Mouse (Mus musculus) heart, embryonic 11.5 days (tissue): ENCODE results near the gene Akap6. TPM values are rescaled to one million over a fixed set of nuclear protein-coding genes. Genes with fewer than 3 reads are reported as not detected.
"Not testable (repeated sequence)": the region's sequence is repeated elsewhere in the genome, so short reads cannot be mapped to it uniquely, and the experiment has no call there.

Source experiments
- ATAC-seq: fragments of 200-750 bp; cut with Nextera tagmentation; replicated peaks from 2 replicates; pipeline ENCODE4 v1.8.0; 2017; ENCODE audit warnings: moderate library complexity; ENCODE audit not compliant: insufficient number of reproducible peaks, low FRiP score, low TSS enrichment
- H3K27ac ChIP-seq: fragments of 300-500 bp; sonication (generic); 2 replicates; pipeline ENCODE4 v1.5.1; 2014; ENCODE audit warnings: mild to moderate bottlenecking, low read depth, low read length
- H3K27me3 ChIP-seq: fragments of 300-500 bp; sonication (generic); 2 replicates; pipeline ENCODE4 v1.6.1; 2014; ENCODE audit warnings: mild to moderate bottlenecking, low read length, mixed read lengths; ENCODE audit not compliant: control insufficient read depth, insufficient read depth
- H3K36me3 ChIP-seq: fragments of 300-500 bp; sonication (generic); 2 replicates; pipeline ENCODE4 v1.6.1; 2014; ENCODE audit warnings: mild to moderate bottlenecking, low read length, moderate library complexity, mixed read lengths; ENCODE audit not compliant: control insufficient read depth, insufficient read depth
- H3K4me1 ChIP-seq: fragments of 300-500 bp; sonication (generic); 2 replicates; pipeline ENCODE4 v1.6.1; 2014; ENCODE audit warnings: low read length; ENCODE audit not compliant: control insufficient read depth, insufficient read depth
- H3K4me2 ChIP-seq: fragments of 300-500 bp; sonication (generic); 2 replicates; pipeline ENCODE4 v1.6.1; 2014; ENCODE audit warnings: mild to moderate bottlenecking, moderate library complexity
- H3K4me3 ChIP-seq: fragments of 300-500 bp; sonication (generic); 2 replicates; pipeline ENCODE4 v1.5.1; 2014; ENCODE audit warnings: low read depth, low read length
- H3K9ac ChIP-seq: fragments of 300-500 bp; sonication (generic); 2 replicates; pipeline ENCODE4 v1.6.1; 2014; ENCODE audit warnings: mild to moderate bottlenecking, low read depth, low read length, moderate library complexity
- H3K9me3 ChIP-seq: fragments of 300-500 bp; sonication (generic); replicated peaks from 2 replicates; pipeline ENCODE4 v1.6.1; 2016; ENCODE audit warnings: low read length; ENCODE audit not compliant: control insufficient read depth
- WGBS: fragments of 180-500 bp; shearing (Covaris S2); extraction: QIAGEN DNeasy Blood & Tissue Kit; methylation state at CpG from one replicate; pipeline ENCODE4 v1.1.7; 2014; ENCODE audit not compliant: insufficient replicate concordance; 5-methylcytosine and 5-hydroxymethylcytosine counted together
- polyA plus RNA-seq: library from polyadenylated mRNA; unstranded; fragments of >200 nt; fragmentation: Nextera tagmentation; extraction: Ambion mirVana; gene quantifications from 2 replicates; pipeline ENCODE4 v1.2.1, GENCODE M21; 2014

Akap6 gene
- polyA plus RNA-seq, 1 experiment from 2014 or later, result 6.7 TPM

DNA sequence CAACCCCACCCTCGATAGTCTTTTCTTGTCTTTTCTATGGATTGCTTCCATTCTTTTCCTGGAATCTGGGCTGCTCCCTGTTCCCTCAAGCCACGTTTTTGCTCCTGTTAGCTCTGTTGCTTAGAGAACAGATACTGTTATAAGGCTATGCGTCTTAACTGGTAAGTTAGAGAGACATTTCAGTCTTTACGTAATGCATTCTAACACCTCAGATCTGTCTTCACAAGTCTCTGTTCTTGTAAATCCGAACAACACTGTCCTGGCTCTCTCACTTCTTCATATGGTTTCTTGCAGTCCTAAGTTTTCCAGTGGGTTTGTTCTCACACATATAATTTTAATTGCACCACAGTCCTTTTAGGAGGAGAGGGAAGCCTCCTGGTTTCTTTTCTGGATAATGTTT lies 20.5 kb downstream of the Akap6 start:
- no peak overlapping the region for H3K27ac ChIP-seq
- H3K36me3 ChIP-seq, result no peaks in the 10 kb centered on the region
- H3K9ac ChIP-seq, result no peak overlapping the region
- no peak overlapping the region for H3K4me3 ChIP-seq
- 79% methylated on average over 5 of the region's 5 CpGs for WGBS
- no peaks in the 10 kb centered on the region for H3K4me1 ChIP-seq
- no peaks in the 10 kb centered on the region for H3K9me3 ChIP-seq
- ATAC-seq, result no peak
- no peak overlapping the region for H3K4me2 ChIP-seq
- no peaks in the 10 kb centered on the region for H3K27me3 ChIP-seq

DNA sequence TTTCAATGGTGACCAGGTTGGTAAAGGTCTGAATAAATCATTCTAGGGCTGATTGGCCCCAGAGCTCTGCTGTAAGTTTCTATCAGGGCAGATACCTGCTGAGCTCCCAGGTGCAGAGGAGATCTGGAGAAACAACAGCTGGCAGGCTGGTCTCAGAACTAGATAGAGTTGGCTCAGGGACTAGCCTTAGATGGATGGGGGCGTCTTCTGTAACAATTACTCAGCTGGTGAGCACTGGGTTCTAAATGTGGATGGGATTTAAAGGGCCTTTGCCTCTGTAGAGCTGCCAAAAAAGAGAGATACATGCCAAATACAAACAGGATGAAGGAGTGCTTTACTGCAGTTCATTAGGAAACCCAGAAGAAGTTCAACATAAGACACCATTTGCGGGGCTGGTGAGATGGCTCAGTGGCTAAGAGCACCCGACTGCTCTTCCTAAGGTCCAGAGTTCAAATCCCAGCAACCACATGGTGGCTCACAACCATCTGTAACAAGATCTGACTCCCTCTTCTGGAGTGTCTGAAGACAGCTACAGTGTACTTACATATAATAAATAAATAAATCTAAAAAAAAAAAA lies 24.9 kb downstream of the Akap6 start:
- H3K4me1 ChIP-seq, H3K9ac ChIP-seq, H3K4me2 ChIP-seq, H3K4me3 ChIP-seq, H3K27ac ChIP-seq, ATAC-seq, H3K27me3 ChIP-seq, H3K9me3 ChIP-seq, H3K36me3 ChIP-seq: not testable (repeated sequence)
- 68% methylated on average over 3 of the region's 3 CpGs for WGBS

DNA sequence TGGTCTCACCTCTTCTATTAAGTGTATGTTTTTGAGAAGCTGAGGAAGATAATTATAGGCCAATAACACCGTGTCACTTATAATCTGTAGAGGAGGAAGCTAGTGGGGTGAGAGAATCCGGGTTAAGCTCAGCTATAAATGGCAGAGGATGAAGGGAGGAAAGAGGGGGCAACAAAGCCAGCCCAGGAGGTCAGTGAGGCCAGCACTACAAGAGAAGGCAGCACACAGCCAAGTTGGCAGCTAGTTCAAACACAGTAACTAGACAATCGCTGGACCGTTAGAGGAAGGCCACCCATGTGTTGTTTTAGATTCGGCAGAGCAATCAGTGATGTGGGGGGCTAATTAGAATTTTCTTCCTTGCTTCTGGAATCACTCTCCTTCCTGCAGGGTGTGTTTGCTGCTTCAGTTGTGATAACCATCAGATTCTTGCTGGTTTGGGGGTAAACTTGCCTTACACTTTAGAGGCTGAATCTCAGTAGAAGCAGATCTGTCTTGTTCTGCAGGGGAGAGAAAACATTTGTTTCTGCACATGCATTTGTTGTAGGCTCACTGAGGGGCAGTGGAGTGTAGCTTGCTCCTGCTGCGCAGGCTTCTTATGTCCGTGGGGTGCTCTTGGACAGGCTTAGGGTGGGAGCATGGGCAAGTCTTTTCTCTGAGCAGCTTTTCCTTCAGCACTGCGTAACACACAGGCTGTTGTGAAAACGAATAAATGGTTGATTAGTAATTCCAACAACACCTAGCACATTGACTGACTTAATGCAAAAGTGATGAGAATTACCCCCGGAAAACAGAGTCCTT lies 27.4 kb downstream of the Akap6 start:
- no peak overlapping the region for H3K4me3 ChIP-seq
- no peaks in the 10 kb centered on the region for H3K36me3 ChIP-seq
- no peaks in the 10 kb centered on the region for H3K4me1 ChIP-seq
- no peaks in the 10 kb centered on the region for H3K9me3 ChIP-seq
- H3K27ac ChIP-seq, result no peak overlapping the region
- no peak overlapping the region for H3K4me2 ChIP-seq
- 65% methylated on average over 10 of the region's 10 CpGs for WGBS
- no peaks in the 10 kb centered on the region for H3K27me3 ChIP-seq
- ATAC-seq, result no peak
- H3K9ac ChIP-seq, result no peak overlapping the region

DNA sequence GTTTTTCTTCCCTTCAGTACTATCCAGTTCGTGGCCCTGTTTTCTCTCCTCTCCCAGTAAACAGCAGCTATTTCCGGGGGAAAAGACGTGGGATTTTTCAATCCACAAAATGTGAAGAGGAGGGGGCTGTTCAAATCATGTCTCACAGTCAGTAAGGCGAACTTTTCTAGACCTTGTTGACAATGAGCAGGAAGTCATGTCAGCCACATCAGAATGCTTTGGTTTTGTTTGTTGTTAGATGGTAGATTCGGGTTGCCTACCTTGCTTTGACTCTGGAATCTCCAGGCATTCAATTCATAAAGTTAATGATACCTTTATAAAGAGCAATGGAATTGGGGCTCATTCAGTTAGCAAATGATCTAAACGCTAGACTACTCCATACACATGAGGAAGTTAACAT lies 30.2 kb downstream of the Akap6 start:
- Histone ChIP-seq H3K27ac (no peak overlapping the region), H3K9me3 (no peaks in the 10 kb centered on the region), H3K9ac (no peak overlapping the region), H3K27me3 (no peaks in the 10 kb centered on the region), H3K4me1 (no peaks in the 10 kb centered on the region), H3K4me2 (no peak overlapping the region), H3K36me3 (no peaks in the 10 kb centered on the region), H3K4me3 (no peak overlapping the region)
- ATAC-seq, result no peak
- 80% methylated on average over 6 of the region's 6 CpGs for WGBS

DNA sequence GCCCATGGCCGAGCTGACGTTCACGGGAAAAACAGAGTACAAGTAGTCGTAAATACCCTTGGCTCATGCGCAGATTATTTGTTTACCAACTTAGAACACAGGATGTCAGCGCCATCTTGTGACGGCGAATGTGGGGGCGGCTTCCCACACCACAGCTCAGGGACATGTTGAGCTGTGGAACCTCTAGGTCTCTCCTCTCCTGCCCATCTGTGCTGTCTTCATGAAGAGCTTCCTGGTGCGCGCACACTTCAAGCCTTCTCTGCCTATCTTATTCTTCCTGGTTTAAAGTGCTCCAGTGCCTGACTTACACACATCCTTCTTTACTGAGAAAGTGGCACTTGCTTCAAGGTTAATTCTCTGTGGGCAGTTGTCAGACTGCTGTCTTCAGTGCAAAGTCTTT lies 36.0 kb downstream of the Akap6 start:
- not testable (repeated sequence) for H3K9me3 ChIP-seq, H3K27me3 ChIP-seq, H3K36me3 ChIP-seq, H3K4me3 ChIP-seq, H3K9ac ChIP-seq, ATAC-seq, H3K4me2 ChIP-seq, H3K27ac ChIP-seq, H3K4me1 ChIP-seq
- 92% methylated on average over 6 of the region's 11 CpGs for WGBS

DNA sequence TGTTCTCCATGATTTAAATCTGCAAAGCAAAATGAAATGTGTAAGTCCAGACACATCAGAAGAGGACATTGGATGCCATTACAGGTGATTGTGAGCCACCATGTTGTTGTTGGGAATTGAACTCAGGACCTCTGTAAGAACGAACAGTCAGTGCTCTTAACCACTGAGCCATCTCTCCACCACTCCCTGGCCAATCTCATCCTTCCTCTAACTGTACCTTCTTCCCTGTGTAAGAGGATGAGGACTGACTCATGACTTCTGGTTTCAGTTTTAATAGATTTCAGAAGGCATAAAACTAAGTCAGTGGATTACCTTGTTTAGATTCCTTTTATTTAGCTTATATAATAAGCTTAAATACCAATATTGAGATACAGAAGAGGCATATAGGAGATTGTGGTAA lies 38.0 kb downstream of the Akap6 start:
- Histone ChIP-seq H3K9ac (no peak overlapping the region), H3K27ac (no peak overlapping the region), H3K4me3 (no peak overlapping the region), H3K9me3 (no peaks in the 10 kb centered on the region), H3K4me2 (no peak overlapping the region), H3K36me3 (no peaks in the 10 kb centered on the region), H3K4me1 (no peaks in the 10 kb centered on the region), H3K27me3 (no peaks in the 10 kb centered on the region)
- 71% methylated on average over 1 of the region's 1 CpGs for WGBS
- no peak for ATAC-seq

DNA sequence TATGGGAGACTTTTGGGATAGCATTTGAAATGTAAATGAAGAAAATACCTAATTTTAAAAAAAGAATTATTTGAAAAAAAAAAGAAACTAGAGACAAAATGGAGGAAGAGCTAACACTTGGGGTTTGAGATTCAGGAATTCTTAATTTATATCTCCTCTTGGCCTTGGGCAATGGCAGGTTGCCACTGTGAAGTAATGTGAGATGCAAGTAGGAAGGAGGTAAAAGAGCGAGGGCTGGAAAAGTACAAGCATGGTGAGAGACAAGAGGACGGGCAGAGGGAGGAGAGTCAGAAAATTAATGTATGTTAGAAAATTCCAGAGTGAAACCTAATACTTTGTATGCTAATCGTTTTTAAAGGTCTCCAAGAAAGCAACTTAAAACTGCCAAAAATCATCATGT lies 40.1 kb downstream of the Akap6 start:
- no peak overlapping the region for H3K4me3 ChIP-seq
- no peaks in the 10 kb centered on the region for H3K4me1 ChIP-seq
- ATAC-seq, result no peak
- no peak overlapping the region for H3K4me2 ChIP-seq
- H3K9ac ChIP-seq, result no peak overlapping the region
- H3K27me3 ChIP-seq, result no peaks in the 10 kb centered on the region
- 79% methylated on average over 3 of the region's 3 CpGs for WGBS
- H3K9me3 ChIP-seq, result no peaks in the 10 kb centered on the region
- no peaks in the 10 kb centered on the region for H3K36me3 ChIP-seq
- H3K27ac ChIP-seq, result no peak overlapping the region

DNA sequence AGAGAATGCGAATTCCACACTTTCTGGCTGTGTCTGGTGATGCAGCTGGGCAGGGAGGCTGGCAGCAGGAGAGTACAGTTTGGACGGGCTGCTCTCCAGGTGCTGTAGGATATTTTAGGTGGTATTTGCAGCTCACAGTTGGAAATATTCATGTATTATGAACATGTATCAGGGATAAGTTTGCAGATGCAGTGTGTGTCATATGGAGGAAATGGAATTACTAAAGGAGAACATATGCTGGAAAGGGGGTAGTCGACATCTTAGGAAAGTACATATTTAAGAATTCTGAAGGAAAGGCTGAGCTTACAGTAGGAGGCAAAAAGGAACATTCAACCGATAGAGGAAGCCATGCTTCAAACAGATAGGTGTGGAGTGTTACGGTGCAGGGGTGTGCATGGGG lies 42.6 kb downstream of the Akap6 start:
- 77% methylated on average over 5 of the region's 5 CpGs for WGBS
- Histone ChIP-seq H3K4me2 (no peak overlapping the region), H3K4me1 (no peaks in the 10 kb centered on the region), H3K4me3 (no peak overlapping the region), H3K27me3 (no peaks in the 10 kb centered on the region), H3K27ac (no peak overlapping the region), H3K36me3 (no peaks in the 10 kb centered on the region), H3K9me3 (no peaks in the 10 kb centered on the region), H3K9ac (no peak overlapping the region)
- no peak for ATAC-seq

DNA sequence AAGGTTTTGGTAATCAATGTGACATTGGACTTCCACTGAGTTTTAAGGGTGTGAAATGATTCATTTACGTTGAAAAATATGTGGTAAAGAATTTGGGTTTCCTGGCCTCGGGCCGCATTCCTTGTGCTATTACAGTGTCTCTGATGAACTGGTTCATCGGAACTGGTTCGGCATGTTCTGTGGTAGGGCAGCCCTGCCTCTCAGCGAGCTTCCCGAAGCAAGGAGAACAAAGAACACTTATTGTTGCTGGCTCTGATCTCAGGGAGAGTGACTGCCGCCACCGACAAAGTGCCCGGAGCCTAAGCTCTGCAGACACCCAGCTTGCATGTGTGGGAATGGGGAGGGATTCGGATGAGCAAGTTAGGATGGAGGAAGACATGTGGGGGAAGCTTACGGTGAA lies 50.8 kb downstream of the Akap6 start:
- Histone ChIP-seq H3K4me1 (no peaks in the 10 kb centered on the region; the same call in 1 of the 2 replicates), H3K27me3 (no peaks in the 10 kb centered on the region), H3K36me3 (no peaks in the 10 kb centered on the region), H3K27ac (no peak overlapping the region), H3K4me3 (no peak overlapping the region), H3K9ac (no peak overlapping the region), H3K4me2 (no peak overlapping the region), H3K9me3 (no peaks in the 10 kb centered on the region)
- no peak for ATAC-seq
- 68% methylated on average over 12 of the region's 12 CpGs for WGBS
